Mouse (Mus musculus) lung, embryonic 14.5 days (tissue): ENCODE data around the gene Tex33. TPM values are rescaled to one million over a fixed set of nuclear protein-coding genes. Genes with fewer than 3 reads are reported as not detected.
"Not testable (repeated sequence)": the region's sequence is repeated elsewhere in the genome, so short reads cannot be mapped to it uniquely, and the experiment has no call there.

ENCODE experiments used
- ATAC-seq: fragments of 200-750 bp; cut with Nextera tagmentation; 2 replicates; pipeline ENCODE4 v1.8.0; 2017; ENCODE audit warnings: mild to moderate bottlenecking, moderate TSS enrichment, moderate library complexity; ENCODE audit not compliant: insufficient read depth
- DNase-seq: peaks from one replicate; pipeline ENCODE4 v3.0.0-alpha.2; 2015
- H3K27ac ChIP-seq: fragments of 300-500 bp; sonication (generic); 2 replicates; pipeline ENCODE4 v1.5.1; 2014; ENCODE audit warnings: low read depth, mild to moderate bottlenecking, moderate library complexity
- H3K27me3 ChIP-seq: fragments of 300-500 bp; sonication (generic); 2 replicates; pipeline ENCODE4 v1.6.1; 2014; ENCODE audit warnings: low read length, control low read depth; ENCODE audit not compliant: insufficient read depth
- H3K36me3 ChIP-seq: fragments of 300-500 bp; sonication (generic); 2 replicates; pipeline ENCODE4 v1.6.1; 2014; ENCODE audit warnings: control low read depth; ENCODE audit not compliant: insufficient read depth
- H3K4me1 ChIP-seq: fragments of 300-500 bp; sonication (generic); 2 replicates; pipeline ENCODE4 v1.6.1; 2014; ENCODE audit warnings: antibody characterized with exemption, control low read depth; ENCODE audit not compliant: insufficient read depth
- H3K4me2 ChIP-seq: fragments of 300-500 bp; sonication (generic); 2 replicates; pipeline ENCODE4 v1.6.1; 2014; ENCODE audit warnings: mild to moderate bottlenecking
- H3K4me3 ChIP-seq: fragments of 300-500 bp; sonication (generic); 2 replicates; pipeline ENCODE4 v1.5.1; 2014; ENCODE audit warnings: low read depth, low read length
- H3K9ac ChIP-seq: fragments of 300-500 bp; sonication (generic); 2 replicates; pipeline ENCODE4 v1.6.1; 2014
- H3K9me3 ChIP-seq: fragments of 300-500 bp; sonication (generic); 2 replicates; pipeline ENCODE4 v1.6.1; 2016; ENCODE audit warnings: low read depth, low read length, control low read depth
- CTCF ChIP-seq: IDR thresholded peaks from 2 replicates; pipeline ENCODE4 v1.5.1; 2016; ENCODE audit warnings: antibody characterized with exemption, low read depth
- WGBS: fragments of 180-500 bp; shearing (Covaris S2); extraction: QIAGEN DNeasy Blood & Tissue Kit; methylation state at CpG from one replicate; pipeline ENCODE4 v1.1.7; 2014; 5-methylcytosine and 5-hydroxymethylcytosine counted together
- microRNA-seq: library from miRNA; unstranded; fragments of <30 nt; microRNA quantifications from one replicate; pipeline ENCODE4, GENCODE M21; 2016; ENCODE audit warnings: borderline number of aligned reads
- polyA plus RNA-seq: library from polyadenylated mRNA; unstranded; fragments of >200 nt; fragmentation: Nextera tagmentation; extraction: Ambion mirVana; gene quantifications from 2 replicates; pipeline ENCODE4 v1.2.1, GENCODE M21; 2014

The Tex33 gene
- polyA plus RNA-seq, 1 experiment from 2014 or later = not detected

DNA sequence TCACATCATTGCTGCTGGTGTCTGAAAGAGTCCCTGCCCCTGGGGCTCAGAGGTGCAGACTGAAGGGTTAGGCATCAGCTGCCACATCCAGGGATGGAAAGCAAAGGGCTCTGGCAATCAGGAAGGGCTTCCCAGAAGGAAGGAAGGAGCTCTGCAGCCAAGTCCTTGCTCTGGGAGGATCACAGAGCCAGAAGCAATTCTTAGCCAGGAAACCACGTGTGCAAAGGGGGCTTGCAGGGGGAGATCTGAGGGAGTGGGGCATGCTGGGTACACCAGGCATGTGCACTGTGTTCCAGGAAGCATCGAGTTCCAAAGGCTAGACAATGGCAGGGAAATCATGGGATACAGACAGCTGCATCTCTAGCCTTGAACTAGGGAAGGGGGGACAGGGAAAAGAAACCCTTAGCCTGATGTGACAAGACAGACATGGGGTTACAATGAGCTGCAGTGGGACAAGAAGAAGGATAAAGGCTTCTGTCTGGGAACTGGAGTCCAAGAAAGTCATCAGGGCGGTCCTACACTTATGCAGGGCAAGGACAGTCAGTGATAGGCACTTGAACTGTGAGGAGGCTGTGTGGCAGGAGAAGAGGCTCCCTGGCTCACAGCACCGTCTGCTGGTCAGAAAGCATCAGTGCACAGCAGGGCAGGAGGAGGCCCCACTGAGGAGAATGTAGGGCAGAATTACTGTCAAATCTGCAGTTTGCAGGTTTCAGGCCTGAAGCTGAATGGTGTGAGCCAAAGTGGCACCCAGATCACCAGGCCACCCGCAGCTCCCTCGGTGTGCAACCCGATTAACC, 55.9 kb downstream of the Tex33 start:
- not testable (repeated sequence) for ATAC-seq, H3K27ac ChIP-seq, H3K9me3 ChIP-seq, H3K4me2 ChIP-seq, H3K9ac ChIP-seq, H3K27me3 ChIP-seq, H3K36me3 ChIP-seq, H3K4me3 ChIP-seq, H3K4me1 ChIP-seq
- peak; percentile 95 for TF ChIP-seq CTCF
- DNase-seq = peak; percentile 70
- 23% methylated on average over 7 of the region's 7 CpGs for WGBS

DNA sequence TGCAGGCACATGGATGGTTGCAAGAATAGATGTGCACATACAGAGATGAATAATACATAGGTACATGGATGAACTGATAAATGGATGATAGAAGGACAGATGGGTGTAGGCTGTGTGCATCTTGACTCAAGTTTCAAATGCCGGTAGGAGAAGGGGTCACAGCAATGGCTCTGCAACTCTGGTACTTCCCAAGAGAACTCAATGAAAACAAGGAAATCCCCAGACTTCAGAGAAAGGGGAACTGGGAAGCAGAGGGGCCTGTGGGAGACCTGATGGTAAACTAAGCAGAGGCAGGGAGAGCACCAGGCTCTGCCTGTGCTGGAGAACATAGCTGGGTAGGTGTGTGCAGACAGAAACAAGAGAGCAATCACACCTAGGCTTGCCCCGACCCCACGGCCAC, 61.3 kb downstream of the Tex33 start:
- H3K27me3 ChIP-seq = no peaks in the 10 kb centered on the region
- TF ChIP-seq CTCF = no peak
- H3K9ac ChIP-seq = no peak overlapping the region
- no peak overlapping the region for H3K4me2 ChIP-seq
- H3K4me3 ChIP-seq = no peak overlapping the region
- no peaks in the 10 kb centered on the region for H3K9me3 ChIP-seq
- ATAC-seq (no peak), DNase-seq (no peak)
- H3K27ac ChIP-seq = no peak overlapping the region
- H3K36me3 ChIP-seq = no peaks in the 10 kb centered on the region
- 72% methylated on average over 3 of the region's 3 CpGs for WGBS
- no peaks in the 10 kb centered on the region for H3K4me1 ChIP-seq

DNA sequence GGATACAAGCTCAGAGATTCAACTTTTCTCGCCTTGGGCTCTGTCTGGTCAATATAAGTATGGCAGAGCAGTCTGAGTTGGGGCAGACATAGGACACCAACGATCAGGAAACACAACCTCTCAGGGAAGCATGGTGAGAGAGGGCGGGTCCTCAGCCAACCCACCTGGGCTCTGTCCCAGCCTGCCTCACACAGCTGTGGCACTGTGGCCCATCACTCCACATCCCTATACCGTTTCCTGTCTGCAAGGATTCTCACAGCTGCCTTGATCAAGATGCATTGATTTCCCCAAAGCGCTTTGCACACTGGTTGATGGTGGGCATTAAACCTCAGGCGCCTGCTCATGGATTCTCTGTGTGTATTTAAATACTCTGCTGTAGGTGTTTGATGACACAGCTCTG, 62.7 kb downstream of the Tex33 start:
- TF ChIP-seq CTCF = no peak
- WGBS = 62% methylated on average over 6 of the region's 6 CpGs

DNA sequence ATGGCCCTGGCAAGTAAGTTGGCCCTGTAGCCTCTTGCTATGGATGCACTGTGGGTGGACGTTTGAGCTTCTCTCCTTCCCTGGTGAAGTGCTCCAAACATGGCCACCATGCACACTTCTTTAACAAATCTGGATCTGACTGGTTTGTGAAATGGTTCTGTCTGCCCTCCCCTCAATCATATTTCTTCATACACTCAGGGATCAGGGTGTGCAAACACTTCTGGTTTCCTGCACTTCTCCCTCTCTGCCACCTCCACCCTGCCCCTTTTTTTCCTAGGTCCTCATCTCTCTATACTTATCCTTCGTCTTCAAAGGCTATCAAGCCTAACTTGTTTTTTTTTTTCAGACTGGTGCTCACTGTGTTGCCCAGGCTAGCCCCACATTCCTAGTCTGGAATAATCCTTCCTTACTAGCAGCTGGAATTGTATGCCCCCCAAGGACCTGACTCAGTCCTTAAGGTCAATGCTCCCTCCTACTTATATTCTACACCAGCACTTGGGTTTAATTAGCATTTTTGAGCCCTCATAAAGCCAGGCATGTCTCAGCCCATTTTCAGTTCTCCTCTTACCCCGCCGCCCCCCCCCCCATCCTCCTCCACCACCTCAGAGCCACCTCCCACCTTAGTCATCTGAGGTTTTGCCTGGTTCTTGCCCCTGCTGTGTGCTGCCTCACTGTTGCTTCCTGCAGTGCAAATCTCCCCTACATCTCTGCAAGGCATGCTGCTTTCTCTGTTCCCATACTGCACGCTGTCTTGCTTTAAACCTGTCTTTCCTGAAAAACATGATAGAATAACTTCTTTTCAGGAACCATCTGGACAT, 64.0 kb downstream of the Tex33 start:
- Histone ChIP-seq H3K4me2 (no peak overlapping the region), H3K27me3 (no peaks in the 10 kb centered on the region), H3K9me3 (no peaks in the 10 kb centered on the region), H3K27ac (no peak overlapping the region), H3K4me3 (no peak overlapping the region), H3K4me1 (no peaks in the 10 kb centered on the region), H3K36me3 (no peaks in the 10 kb centered on the region), H3K9ac (no peak overlapping the region)
- no peak for DNase-seq
- ATAC-seq = no peak
- TF ChIP-seq CTCF = no peak
- 55% methylated on average over 5 of the region's 5 CpGs for WGBS

More for the DNA sequence above, 62.7 kb downstream of the Tex33 start:
- Histone ChIP-seq H3K36me3 (no peaks in the 10 kb centered on the region), H3K9me3 (no peaks in the 10 kb centered on the region), H3K4me2 (no peak overlapping the region), H3K9ac (no peak overlapping the region), H3K27me3 (no peaks in the 10 kb centered on the region), H3K27ac (no peak overlapping the region), H3K4me3 (no peak overlapping the region), H3K4me1 (no peaks in the 10 kb centered on the region)
- ATAC-seq (no peak), DNase-seq (no peak)

DNA sequence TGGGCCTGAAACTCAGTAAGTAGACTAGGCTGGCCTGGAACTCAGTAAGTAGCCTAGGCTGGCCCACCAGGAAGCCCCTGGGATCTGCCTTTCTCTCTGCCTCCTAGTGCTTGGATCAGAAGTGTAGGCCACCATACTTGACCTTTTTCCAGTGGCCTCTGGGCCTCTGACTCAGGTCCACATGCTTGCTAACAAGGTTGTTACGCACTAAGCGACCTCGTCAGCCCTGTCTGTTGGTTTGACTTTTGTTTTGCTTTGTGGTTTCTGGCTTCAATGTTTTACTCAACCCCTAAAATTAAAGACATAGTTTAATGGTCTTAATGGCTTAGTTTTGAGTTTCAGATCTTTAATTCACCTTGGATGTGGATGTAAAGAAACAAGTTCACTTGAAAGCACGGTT, 65.0 kb downstream of the Tex33 start:
- Histone ChIP-seq H3K27me3 (no peaks in the 10 kb centered on the region), H3K27ac (no peak overlapping the region), H3K4me3 (no peak overlapping the region), H3K36me3 (no peaks in the 10 kb centered on the region), H3K9me3 (no peaks in the 10 kb centered on the region), H3K9ac (no peak overlapping the region), H3K4me1 (no peaks in the 10 kb centered on the region), H3K4me2 (no peak overlapping the region)
- no peak for TF ChIP-seq CTCF
- WGBS = 80% methylated on average over 4 of the region's 4 CpGs
- no peak for ATAC-seq
- no peak for DNase-seq

DNA sequence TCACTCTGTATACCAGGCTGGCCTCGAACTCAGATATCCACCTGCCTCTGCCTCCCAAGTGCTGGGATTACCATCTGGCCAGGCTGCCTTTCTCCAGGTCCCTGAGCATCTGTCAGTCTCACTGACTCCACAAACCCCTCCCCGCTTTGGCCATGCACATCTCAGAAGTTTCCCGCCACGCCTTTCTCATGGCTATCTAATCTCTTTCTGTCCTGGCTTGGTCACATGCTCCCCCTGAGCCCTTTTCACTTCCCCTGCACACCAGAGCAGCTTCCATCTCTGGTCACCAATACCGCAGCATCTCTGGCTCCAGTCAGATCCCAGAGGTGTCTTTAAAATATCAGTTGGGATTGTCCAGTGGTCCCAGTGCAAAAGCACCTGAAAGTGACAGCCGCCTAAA, 65.7 kb downstream of the Tex33 start:
- not testable (repeated sequence) for ATAC-seq, H3K9ac ChIP-seq, H3K27me3 ChIP-seq, DNase-seq, H3K4me3 ChIP-seq, H3K4me1 ChIP-seq, H3K36me3 ChIP-seq, H3K9me3 ChIP-seq, H3K4me2 ChIP-seq, H3K27ac ChIP-seq
- 76% methylated on average over 6 of the region's 6 CpGs for WGBS

DNA sequence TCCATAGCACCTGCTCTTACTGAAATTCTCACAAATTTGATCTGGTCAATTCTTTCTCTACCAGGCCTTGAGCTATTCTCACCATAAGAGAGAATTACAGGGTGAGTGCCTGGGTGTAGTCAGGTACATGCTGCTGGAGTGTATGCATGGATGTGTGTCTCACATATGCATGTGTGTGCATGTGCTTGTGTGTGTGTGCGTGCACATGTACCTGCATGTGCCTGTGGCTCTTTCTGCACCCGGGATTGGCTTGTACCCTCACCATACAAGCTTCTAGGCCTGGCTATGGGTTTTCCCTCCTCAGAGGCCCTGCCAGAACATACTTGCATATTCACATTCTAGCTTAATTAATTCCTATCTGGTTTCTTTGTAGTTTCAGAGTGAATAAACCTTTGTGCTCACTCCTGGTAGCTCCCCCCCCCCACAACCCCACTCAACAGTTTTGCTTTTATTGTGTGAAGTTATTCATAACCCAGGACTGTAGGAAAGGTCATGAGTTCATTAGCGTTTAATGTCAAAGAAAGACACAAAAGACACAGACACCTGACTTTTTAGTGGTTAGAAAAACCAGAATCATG, 67.1 kb downstream of the Tex33 start:
- Histone ChIP-seq H3K4me2 (no peak overlapping the region), H3K27ac (no peak overlapping the region), H3K27me3 (no peaks in the 10 kb centered on the region), H3K9ac (no peak overlapping the region), H3K36me3 (no peaks in the 10 kb centered on the region), H3K4me3 (no peak overlapping the region), H3K9me3 (no peaks in the 10 kb centered on the region), H3K4me1 (no peaks in the 10 kb centered on the region)
- ATAC-seq (no peak), DNase-seq (no peak)
- WGBS = 82% methylated on average over 3 of the region's 3 CpGs
- TF ChIP-seq CTCF = no peak

Small RNA genes lying within 50 kb of the gene (microRNA-seq; reads per million reads assigned to microRNA genes)
- not detected for gene Mir7676-2

Other genes starting within 250 kb of the Tex33 start
- 95.0 and 99.3 TPM in 2 replicates for gene Ift27, start 221.8 kb downstream of the Tex33 start, polyA plus RNA-seq
- gene Pvalb, start 189.5 kb downstream of the Tex33 start, polyA plus RNA-seq = 0.20 TPM in 1 of 2 replicates, not detected in the other
- 3.1 and 7.2 TPM in 2 replicates for gene Ncf4, start 151.1 kb downstream of the Tex33 start, polyA plus RNA-seq
- 0.20 and 0.45 TPM in 2 replicates for gene Csf2rb2, start 90.2 kb downstream of the Tex33 start, polyA plus RNA-seq
- 2.2 and 2.6 TPM in 2 replicates for gene Csf2rb, start 70.2 kb downstream of the Tex33 start, polyA plus RNA-seq
- 51.9 and 53.5 TPM in 2 replicates for gene Tst, start 10.0 kb upstream of the Tex33 start, polyA plus RNA-seq
- gene Mpst, start 10.5 kb upstream of the Tex33 start, polyA plus RNA-seq = 3.3 and 3.5 TPM in 2 replicates
- 51.8 and 53.9 TPM in 2 replicates for gene Kctd17, start 32.7 kb upstream of the Tex33 start, polyA plus RNA-seq
- 0.18 and 0.37 TPM in 2 replicates for gene Tmprss6, start 72.7 kb upstream of the Tex33 start, polyA plus RNA-seq
- 0.12 TPM in 1 of 2 replicates, not detected in the other for gene Il2rb, start 99.4 kb upstream of the Tex33 start, polyA plus RNA-seq
- 39.8 and 40.7 TPM in 2 replicates for gene C1qtnf6, start 135.5 kb upstream of the Tex33 start, polyA plus RNA-seq
- gene Sstr3, start 148.8 kb upstream of the Tex33 start, polyA plus RNA-seq = 0.08 TPM in 1 of 2 replicates, not detected in the other
- gene Rac2, start 176.9 kb upstream of the Tex33 start, polyA plus RNA-seq = 12.2 and 16.2 TPM in 2 replicates
- 4.2 and 4.9 TPM in 2 replicates for gene Cyth4, start 201.1 kb upstream of the Tex33 start, polyA plus RNA-seq